Mouse (Mus musculus) testis, adult 2 months (tissue): ENCODE measurements around the gene Gpc1. TPM values are rescaled to one million over a fixed set of nuclear protein-coding genes. Genes with fewer than 3 reads are reported as not detected.
A peak's percentile ranks its signal among the peaks of the same experiment; 100 is the strongest.

Experiments used
- H3K27ac ChIP-seq: fragments of 200-500 bp; 2 replicates; pipeline ENCODE4 v1.5.1; 2012; ENCODE audit warnings: low read depth, low read length; ENCODE audit not compliant: control insufficient read depth, insufficient read depth
- H3K27me3 ChIP-seq: fragments of 200-500 bp; 2 replicates; pipeline ENCODE4 v1.6.1; 2012; ENCODE audit warnings: mild to moderate bottlenecking, low read length, moderate library complexity; ENCODE audit not compliant: control insufficient read depth, insufficient read depth
- H3K36me3 ChIP-seq: fragments of 200-500 bp; 2 replicates; pipeline ENCODE4 v1.6.1; 2012; ENCODE audit warnings: mild to moderate bottlenecking, low read length; ENCODE audit not compliant: control insufficient read depth, insufficient read depth
- H3K4me1 ChIP-seq: fragments of 200-500 bp; 2 replicates; pipeline ENCODE4 v1.6.1; 2012; ENCODE audit warnings: low read length; ENCODE audit not compliant: control insufficient read depth, insufficient read depth
- H3K4me3 ChIP-seq: fragments of 200-500 bp; 2 replicates; pipeline ENCODE4 v1.5.1; 2012; ENCODE audit warnings: low read depth, mild to moderate bottlenecking, low read length, moderate library complexity, mixed read lengths; ENCODE audit not compliant: control insufficient read depth
- CTCF ChIP-seq: fragments of 200-500 bp; IDR thresholded peaks from 2 replicates; pipeline ENCODE4 v1.5.1; 2012; ENCODE audit warnings: low read depth, mild to moderate bottlenecking, inconsistent platforms, low read length, moderate library complexity; ENCODE audit not compliant: control insufficient read depth, insufficient read depth, insufficient replicate concordance
- POLR2A ChIP-seq: fragments of 200-500 bp; IDR thresholded peaks from 2 replicates; pipeline ENCODE4 v1.6.1; 2012; ENCODE audit warnings: low read depth, mild to moderate bottlenecking, inconsistent platforms, low read length, moderate library complexity; ENCODE audit not compliant: control insufficient read depth
- polyA plus RNA-seq: library from polyadenylated mRNA; depleted of rRNA; stranded (reverse); fragments of >200 nt; gene quantifications from 2 replicates; pipeline ENCODE4 v1.2.3, GENCODE M21; 2012

The Gpc1 gene
- polyA plus RNA-seq, 1 experiment, result 1.9 TPM

DNA sequence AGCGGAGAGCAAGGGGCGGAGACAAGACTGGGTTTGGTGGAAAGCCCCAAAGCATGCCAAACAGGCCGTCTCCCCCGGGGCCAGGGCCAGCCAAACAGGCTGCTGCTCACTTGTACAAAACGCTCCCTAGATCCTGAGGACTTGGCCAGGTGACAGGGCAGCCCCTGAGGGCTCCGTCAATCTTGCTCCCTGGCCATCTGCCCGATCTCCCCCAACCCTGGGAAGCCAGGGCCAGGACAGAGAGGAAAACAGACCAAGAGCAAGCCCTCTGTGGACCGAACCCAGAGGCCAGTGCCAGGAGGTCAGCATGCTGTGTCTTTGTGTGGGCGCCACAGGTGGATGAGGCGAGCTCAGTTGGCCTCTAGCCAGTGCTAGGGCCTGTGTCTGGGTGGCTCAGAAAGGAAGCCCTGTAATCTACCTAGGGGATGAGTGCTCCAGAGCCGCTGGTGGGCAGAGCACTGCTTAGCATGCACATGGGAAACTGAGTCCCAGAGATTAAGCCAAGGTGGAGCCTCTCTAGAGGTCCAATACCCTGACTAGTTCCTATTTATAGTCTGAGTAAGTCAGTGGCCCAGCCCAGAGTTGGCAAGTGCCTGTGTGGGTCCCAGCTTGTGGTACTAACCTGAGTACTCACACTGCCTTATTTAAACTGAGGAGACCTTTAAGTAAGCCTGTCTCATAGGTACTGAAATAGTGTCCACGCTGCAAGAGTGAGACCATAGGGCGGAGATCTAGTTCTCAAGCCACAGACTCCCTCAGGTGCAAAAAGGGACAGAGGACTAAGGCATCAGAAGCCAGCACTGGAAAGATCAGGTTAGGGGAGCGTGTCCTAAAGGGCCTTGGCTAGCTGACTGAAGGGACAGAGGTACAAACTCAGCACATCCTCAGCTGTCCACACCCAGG, 6.7 kb downstream of the Gpc1 start:
- Histone ChIP-seq H3K27ac (no peak overlapping the region), H3K4me3 (no peak overlapping the region)

GRCm38 (mm10) chr1:92839211-92839610, 7.8 kb downstream of the Gpc1 start:
- no peaks in the 10 kb centered on the region for H3K36me3 ChIP-seq
- TF ChIP-seq CTCF (no peak), POLR2A (no peak)
- H3K27me3 ChIP-seq, result no peaks in the 10 kb centered on the region
- H3K4me1 ChIP-seq, result no peaks in the 10 kb centered on the region
- no peak overlapping the region for H3K27ac ChIP-seq
- H3K4me3 ChIP-seq, result no peak overlapping the region

More for the DNA sequence above, 6.7 kb downstream of the Gpc1 start:
- Histone ChIP-seq H3K4me1 (no peaks in the 10 kb centered on the region), H3K27me3 (no peaks in the 10 kb centered on the region), H3K36me3 (no peaks in the 10 kb centered on the region)
- TF ChIP-seq POLR2A (no peak), CTCF (no peak)

GRCm38 (mm10) chr1:92840231-92840890, 8.9 kb downstream of the Gpc1 start:
- H3K4me3 ChIP-seq, result no peak overlapping the region
- H3K4me1 ChIP-seq, result no peaks in the 10 kb centered on the region
- H3K27ac ChIP-seq, result no peak overlapping the region
- H3K36me3 ChIP-seq, result no peaks in the 10 kb centered on the region
- H3K27me3 ChIP-seq, result no peaks in the 10 kb centered on the region
- TF ChIP-seq POLR2A (no peak), CTCF (peak; percentile 23; the same call in 1 of the 2 replicates)

- H3K4me3 ChIP-seq, result no peak overlapping the region
- TF ChIP-seq CTCF, result no peak
- no peak for TF ChIP-seq POLR2A
- no peaks in the 10 kb centered on the region for H3K36me3 ChIP-seq
- no peaks in the 10 kb centered on the region for H3K4me1 ChIP-seq
- no peaks in the 10 kb centered on the region for H3K27me3 ChIP-seq
- no peak overlapping the region for H3K27ac ChIP-seq
These were observed 10.0 kb downstream of the Gpc1 start for GRCm38 (mm10) chr1:92841427-92841826.

GRCm38 (mm10) chr1:92845889-92846288, 14.4 kb downstream of the Gpc1 start:
- Histone ChIP-seq H3K27me3 (no peaks in the 10 kb centered on the region), H3K4me3 (no peak overlapping the region), H3K27ac (no peak overlapping the region), H3K4me1 (peaks cover 3% of the 10 kb centered on the region; the same call in 1 of the 2 replicates), H3K36me3 (no peaks in the 10 kb centered on the region)
- TF ChIP-seq CTCF (no peak), POLR2A (no peak)

- H3K27ac ChIP-seq, result no peak overlapping the region
- H3K4me1 ChIP-seq, result peaks cover 3% of the 10 kb centered on the region; the same call in 1 of the 2 replicates
- H3K36me3 ChIP-seq, result no peaks in the 10 kb centered on the region
These were observed 16.7 kb downstream of the Gpc1 start for GRCm38 (mm10) chr1:92847873-92848839.

DNA sequence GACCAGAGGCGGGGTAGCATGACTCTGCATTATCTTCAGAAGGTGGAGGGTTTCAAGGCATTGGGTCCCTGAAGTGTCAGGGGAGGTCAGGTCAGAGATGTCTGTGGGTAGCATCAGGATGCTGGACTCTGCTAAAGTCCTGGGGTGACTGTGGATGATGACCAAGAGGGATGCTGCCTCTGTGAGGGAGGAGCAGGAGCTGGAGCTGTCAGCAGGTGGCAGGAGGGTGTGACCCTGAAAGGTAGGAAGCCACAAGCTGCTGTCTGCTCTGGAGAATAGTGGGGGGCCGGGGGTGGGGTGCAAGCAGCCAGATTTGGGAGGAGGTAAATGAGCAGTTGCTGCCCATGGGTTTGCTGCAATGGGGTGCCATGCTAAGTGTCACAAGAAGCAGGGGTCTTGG, 18.0 kb downstream of the Gpc1 start:
- TF ChIP-seq POLR2A (no peak), CTCF (no peak)
- Histone ChIP-seq H3K4me1 (peaks cover 3% of the 10 kb centered on the region; the same call in 1 of the 2 replicates), H3K4me3 (no peak overlapping the region), H3K36me3 (no peaks in the 10 kb centered on the region), H3K27me3 (no peaks in the 10 kb centered on the region), H3K27ac (no peak overlapping the region)

More at GRCm38 (mm10) chr1:92847873-92848839, 16.7 kb downstream of the Gpc1 start:
- Histone ChIP-seq H3K27me3 (no peaks in the 10 kb centered on the region), H3K4me3 (no peak overlapping the region)
- TF ChIP-seq CTCF (no peak), POLR2A (no peak)
